Mouse (Mus musculus) cerebellum, adult 9-10 months (tissue): ENCODE data around the gene Pcbd1.
A peak's percentile ranks its signal among the peaks of the same experiment; 100 is the strongest.
"Not testable (repeated sequence)": the region's sequence is repeated elsewhere in the genome, so short reads cannot be mapped to it uniquely, and the experiment has no call there.

Experiments used
- DNase-seq: peaks from one replicate; pipeline ENCODE4 v3.0.0; 2022

The Pcbd1 gene

DNA sequence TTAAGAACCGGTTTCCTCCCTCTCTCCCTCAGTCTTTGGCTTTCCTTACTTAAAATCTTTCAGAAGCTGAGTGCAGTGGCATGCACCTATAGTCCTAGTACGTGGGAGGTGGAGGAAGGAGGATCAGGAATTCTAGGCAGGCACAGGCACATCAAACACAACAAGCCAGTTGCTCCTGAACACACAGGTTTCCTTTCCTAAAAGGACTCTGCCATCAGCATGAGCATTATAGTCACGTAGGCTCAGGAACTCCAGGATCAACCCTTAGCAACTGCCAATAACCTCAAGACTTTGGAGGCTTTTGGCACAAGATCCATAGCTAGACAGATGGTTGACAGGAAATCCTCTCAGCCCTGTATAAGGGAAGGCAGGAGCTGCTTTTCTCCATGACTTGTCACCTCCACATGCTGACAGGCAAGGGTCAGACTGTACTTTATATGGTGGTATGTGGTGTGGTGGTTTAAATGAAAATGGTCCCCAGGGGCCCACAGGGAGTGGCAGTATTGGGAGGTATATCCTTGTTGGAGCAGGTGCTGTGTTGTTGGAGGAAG is 14.5 kb downstream of the Pcbd1 start:
- DNase-seq: peak; percentile 83

- no peak for DNase-seq
Measured at GRCm38 (mm10) chr10:61114246-61114720, 25.2 kb downstream of the Pcbd1 start.

DNA sequence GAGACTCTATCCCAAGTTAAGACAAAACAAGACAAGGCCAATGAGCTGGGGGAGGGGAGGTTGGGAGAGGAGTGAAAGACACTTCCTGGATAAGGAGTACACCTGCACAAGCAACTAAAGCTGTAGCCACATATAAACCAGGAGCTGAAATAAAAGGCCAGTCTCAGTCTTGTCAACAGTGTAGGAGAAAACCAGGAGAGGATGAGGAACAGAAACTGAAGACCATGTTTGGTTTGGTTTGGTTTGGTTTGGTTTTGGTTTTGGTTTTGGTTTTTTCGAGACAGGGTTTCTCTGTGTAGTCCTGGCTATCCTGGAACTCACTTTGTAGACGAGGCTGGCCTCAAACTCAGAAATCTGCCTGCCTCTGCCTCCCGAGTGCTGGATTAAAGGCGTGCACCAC is 32.6 kb downstream of the Pcbd1 start:
- DNase-seq: not testable (repeated sequence)

DNA sequence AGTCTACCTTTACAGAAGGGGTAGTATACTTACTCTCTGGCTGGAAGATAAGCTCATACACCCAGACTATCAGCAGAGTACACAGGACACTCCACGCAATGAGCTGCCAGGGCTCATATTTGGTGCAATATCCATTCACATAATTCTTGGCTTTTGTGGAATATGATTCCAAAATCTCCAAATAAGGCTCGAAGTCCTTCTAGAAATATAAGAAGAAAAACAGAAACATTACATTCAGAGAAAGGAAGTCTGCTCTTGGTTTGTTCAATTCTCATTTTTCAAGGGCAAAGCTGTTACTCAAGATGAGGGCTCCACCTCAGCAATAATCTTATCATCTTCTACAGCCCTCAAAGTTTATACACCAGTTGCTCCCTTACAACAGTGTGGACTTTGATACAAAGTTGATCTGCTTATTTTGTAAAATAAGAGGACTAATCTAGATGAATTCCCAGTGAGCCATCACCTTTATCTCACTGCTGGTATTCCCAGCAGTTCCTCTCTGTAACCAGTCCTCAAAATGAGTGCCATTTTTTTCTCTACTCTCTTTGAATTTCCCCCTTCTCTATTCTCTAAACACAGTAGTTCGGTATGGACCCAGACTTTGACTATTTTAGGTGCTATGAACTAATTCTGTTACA is 34.3 kb downstream of the Pcbd1 start:
- DNase-seq: no peak

GRCm38 (mm10) chr10:61124462-61124861 is 35.3 kb downstream of the Pcbd1 start:
- DNase-seq: no peak

- no peak for DNase-seq
Measured at GRCm38 (mm10) chr10:61128701-61129365, 39.7 kb downstream of the Pcbd1 start.

- DNase-seq: peak; percentile 51
Measured at GRCm38 (mm10) chr10:61130959-61131358, 41.8 kb downstream of the Pcbd1 start.

- DNase-seq: no peak
Measured at GRCm38 (mm10) chr10:61134041-61134440, 44.9 kb downstream of the Pcbd1 start.

DNA sequence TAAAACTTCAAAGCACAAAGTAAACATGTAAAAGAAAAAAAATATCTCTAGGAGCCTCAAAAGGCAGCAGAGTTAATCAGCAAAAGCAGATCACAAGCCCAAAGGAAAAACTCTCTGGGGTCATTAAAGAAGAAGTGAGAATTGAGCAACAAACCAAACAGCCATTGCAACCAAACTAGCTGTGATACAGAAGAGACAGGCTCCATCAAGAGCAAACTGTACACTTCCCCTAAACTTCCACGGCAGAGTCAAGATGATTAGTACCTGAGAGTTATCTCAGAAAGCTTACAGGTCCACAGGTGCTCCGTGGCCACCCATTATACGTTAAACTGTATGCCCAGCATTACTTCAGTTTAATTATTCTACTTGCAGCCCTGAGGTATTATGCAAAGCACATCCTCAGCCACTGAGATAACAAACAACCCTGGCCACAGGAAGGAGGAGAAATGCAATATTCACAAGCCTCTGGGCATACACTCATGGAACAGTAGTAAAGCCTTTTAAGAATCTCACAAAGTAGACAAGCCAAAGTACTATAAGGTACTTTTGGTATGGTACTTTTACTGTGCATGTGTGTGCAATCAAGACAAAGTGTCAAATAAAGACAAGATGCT is 46.2 kb downstream of the Pcbd1 start:
- DNase-seq: no peak

- DNase-seq: no peak
Measured at GRCm38 (mm10) chr10:61137567-61137966, 48.4 kb downstream of the Pcbd1 start.

DNA sequence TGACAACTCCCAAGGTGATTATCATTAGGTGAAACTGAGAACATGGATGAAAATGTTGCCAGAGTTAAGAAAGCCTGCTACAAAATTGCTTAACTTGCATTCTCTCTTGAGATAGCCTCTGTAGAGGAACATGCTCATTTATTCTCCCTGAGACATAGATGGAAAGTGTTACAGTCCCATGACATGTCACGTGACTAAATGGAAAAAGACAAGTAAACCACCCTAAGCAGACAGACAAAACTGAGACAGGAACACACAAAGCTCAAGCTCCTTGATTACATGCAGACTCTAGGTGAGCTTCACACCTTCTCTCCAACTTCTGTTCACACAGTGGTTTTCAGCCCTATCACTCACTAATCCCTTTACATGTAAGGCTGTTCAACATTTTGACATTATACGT is 54.2 kb downstream of the Pcbd1 start:
- DNase-seq: no peak
